Mouse (Mus musculus) kidney, embryonic 14.5 days (tissue): ENCODE results near the gene Col9a1. TPM values are rescaled to one million over a fixed set of nuclear protein-coding genes. Genes with fewer than 3 reads are reported as not detected.

Experiments used
- ATAC-seq: fragments of 200-750 bp; cut with Nextera tagmentation; 2 replicates; pipeline ENCODE4 v1.8.0; 2017; ENCODE audit warnings: moderate number of reproducible peaks, mild to moderate bottlenecking, moderate TSS enrichment, moderate library complexity; ENCODE audit not compliant: low FRiP score, low TSS enrichment
- H3K27ac ChIP-seq: fragments of 300-500 bp; sonication (generic); 2 replicates; pipeline ENCODE4 v1.5.1; 2014; ENCODE audit warnings: low read depth, mild to moderate bottlenecking, low read length, moderate library complexity, mixed read lengths
- H3K27me3 ChIP-seq: fragments of 300-500 bp; sonication (generic); 2 replicates; pipeline ENCODE4 v1.6.1; 2014; ENCODE audit warnings: mild to moderate bottlenecking, low read length; ENCODE audit not compliant: control insufficient read depth, insufficient read depth
- H3K36me3 ChIP-seq: fragments of 300-500 bp; sonication (generic); 2 replicates; pipeline ENCODE4 v1.6.1; 2014; ENCODE audit warnings: low read length, mixed read lengths; ENCODE audit not compliant: control insufficient read depth, insufficient read depth
- H3K4me1 ChIP-seq: fragments of 300-500 bp; sonication (generic); 2 replicates; pipeline ENCODE4 v1.6.1; 2014; ENCODE audit warnings: low read length, mixed read lengths; ENCODE audit not compliant: control insufficient read depth, insufficient read depth
- H3K4me2 ChIP-seq: fragments of 300-500 bp; sonication (generic); replicated peaks from 2 replicates; pipeline ENCODE4 v1.6.1; 2014; ENCODE audit warnings: low read depth, mild to moderate bottlenecking, low read length
- H3K4me3 ChIP-seq: fragments of 300-500 bp; sonication (generic); 2 replicates; pipeline ENCODE4 v1.5.1; 2014; ENCODE audit warnings: mild to moderate bottlenecking, low read length
- H3K9ac ChIP-seq: fragments of 300-500 bp; sonication (generic); 2 replicates; pipeline ENCODE4 v1.6.1; 2014; ENCODE audit warnings: low read depth, mild to moderate bottlenecking, low read length, moderate library complexity
- H3K9me3 ChIP-seq: fragments of 300-500 bp; sonication (generic); 2 replicates; pipeline ENCODE4 v1.6.1; 2016; ENCODE audit warnings: low read length; ENCODE audit not compliant: control insufficient read depth
- WGBS: fragments of 180-500 bp; shearing (Covaris S2); extraction: QIAGEN DNeasy Blood & Tissue Kit; methylation state at CpG from one replicate; pipeline ENCODE4 v1.1.7; 2014; 5-methylcytosine and 5-hydroxymethylcytosine counted together
- polyA plus RNA-seq: library from polyadenylated mRNA; unstranded; fragments of >200 nt; fragmentation: Nextera tagmentation; extraction: Ambion mirVana; gene quantifications from 2 replicates; pipeline ENCODE4 v1.2.1, GENCODE M21; 2014

Col9a1 gene
- polyA plus RNA-seq, 1 experiment from 2014 or later, result 6.4 TPM

GRCm38 (mm10) chr1:24171205-24171866 is 6.1 kb upstream of the Col9a1 start:
- WGBS, result 3% methylated on average over 4 of the region's 4 CpGs
- ATAC-seq, result no peak; the same call in 1 of the 2 replicates
- H3K4me2 ChIP-seq, result no peak overlapping the region
- no peaks in the 10 kb centered on the region for H3K9me3 ChIP-seq
- no peak overlapping the region for H3K9ac ChIP-seq
- no peak overlapping the region for H3K4me3 ChIP-seq
- H3K36me3 ChIP-seq, result no peaks in the 10 kb centered on the region
- no peaks in the 10 kb centered on the region for H3K27me3 ChIP-seq
- no peaks in the 10 kb centered on the region for H3K4me1 ChIP-seq
- no peak overlapping the region for H3K27ac ChIP-seq

- Histone ChIP-seq H3K9me3 (no peaks in the 10 kb centered on the region), H3K4me3 (no peak overlapping the region), H3K4me2 (no peak overlapping the region), H3K4me1 (no peaks in the 10 kb centered on the region), H3K27ac (no peak overlapping the region), H3K36me3 (no peaks in the 10 kb centered on the region), H3K9ac (no peak overlapping the region), H3K27me3 (no peaks in the 10 kb centered on the region)
- 65% methylated on average over 1 of the region's 1 CpGs for WGBS
- no peak for ATAC-seq
Observed at GRCm38 (mm10) chr1:24171898-24172297, 5.5 kb upstream of the Col9a1 start.

DNA sequence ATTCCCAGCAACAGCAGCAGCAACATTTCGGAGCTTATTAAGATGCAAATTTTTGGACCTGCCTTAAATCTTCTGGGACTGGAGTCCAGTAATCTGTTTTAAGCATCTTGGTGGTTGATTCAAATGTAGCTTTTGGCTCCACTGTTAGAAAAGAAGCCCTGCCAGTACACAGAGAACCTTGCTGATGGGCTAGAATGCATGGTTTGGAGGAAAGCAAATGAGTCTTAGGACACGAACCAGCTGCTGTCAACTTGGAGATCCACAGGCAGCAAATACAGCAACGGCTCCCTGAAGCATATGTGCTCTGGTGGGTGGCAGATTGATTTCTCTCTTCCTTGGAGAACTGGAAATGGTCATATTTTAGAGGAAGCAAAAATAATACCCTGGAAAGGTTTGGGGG is 4.8 kb upstream of the Col9a1 start:
- no peak overlapping the region for H3K9ac ChIP-seq
- H3K4me1 ChIP-seq, result no peaks in the 10 kb centered on the region
- no peaks in the 10 kb centered on the region for H3K9me3 ChIP-seq
- no peaks in the 10 kb centered on the region for H3K27me3 ChIP-seq
- H3K27ac ChIP-seq, result no peak overlapping the region
- no peak overlapping the region for H3K4me3 ChIP-seq
- no peaks in the 10 kb centered on the region for H3K36me3 ChIP-seq
- 41% methylated on average over 3 of the region's 3 CpGs for WGBS
- ATAC-seq, result peak; percentile 44; the same call in 1 of the 2 replicates
- no peak overlapping the region for H3K4me2 ChIP-seq

DNA sequence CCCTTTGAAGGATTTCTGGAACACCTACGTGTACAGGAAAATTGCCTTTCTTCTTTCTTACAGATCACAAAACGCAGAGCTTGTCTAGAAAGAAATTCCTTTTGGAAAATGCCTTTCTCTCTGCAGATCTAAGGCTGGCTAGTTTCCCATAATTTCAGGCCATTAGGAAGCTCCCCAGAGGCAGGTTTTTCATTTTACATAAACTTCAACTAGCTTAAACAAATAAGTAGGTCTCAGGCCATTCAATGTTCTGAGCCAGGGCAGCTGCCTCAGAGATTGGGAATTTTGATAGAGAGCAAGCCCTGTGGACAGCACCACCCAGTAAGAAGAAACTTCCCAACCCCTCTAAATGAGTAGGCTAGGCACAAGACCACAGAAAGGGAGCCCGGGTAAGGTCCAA is 1.6 kb upstream of the Col9a1 start:
- H3K9me3 ChIP-seq, result no peaks in the 10 kb centered on the region
- WGBS, result 51% methylated on average over 3 of the region's 3 CpGs
- H3K27me3 ChIP-seq, result no peaks in the 10 kb centered on the region
- no peaks in the 10 kb centered on the region for H3K36me3 ChIP-seq
- ATAC-seq, result peak; percentile 67; the same call in 1 of the 2 replicates
- H3K4me2 ChIP-seq, result no peak overlapping the region
- H3K9ac ChIP-seq, result no peak overlapping the region
- no peak overlapping the region for H3K4me3 ChIP-seq
- no peak overlapping the region for H3K27ac ChIP-seq
- no peaks in the 10 kb centered on the region for H3K4me1 ChIP-seq

DNA sequence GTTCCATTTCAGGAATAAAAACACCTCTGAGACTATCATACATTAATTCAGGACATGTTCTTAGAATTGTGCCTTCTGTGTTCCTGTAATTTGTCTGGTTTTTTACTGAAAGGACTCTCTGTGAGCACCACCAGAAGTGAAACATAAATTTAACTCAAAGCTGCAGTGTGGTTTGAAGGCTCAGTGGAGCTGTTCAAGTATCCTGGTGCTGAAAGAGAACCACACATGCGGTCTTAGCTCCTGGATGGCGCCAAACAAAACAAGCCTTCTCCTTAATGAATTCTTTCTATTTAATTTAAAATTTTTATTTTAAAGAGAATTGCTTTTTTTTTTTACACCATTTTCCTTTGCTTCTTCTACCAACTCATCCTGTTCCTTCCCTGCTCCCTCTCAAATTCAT is 2.4 kb downstream of the Col9a1 start:
- Histone ChIP-seq H3K4me3 (no peak overlapping the region), H3K4me2 (no peak overlapping the region)
- 80% methylated on average over 2 of the region's 2 CpGs for WGBS

DNA sequence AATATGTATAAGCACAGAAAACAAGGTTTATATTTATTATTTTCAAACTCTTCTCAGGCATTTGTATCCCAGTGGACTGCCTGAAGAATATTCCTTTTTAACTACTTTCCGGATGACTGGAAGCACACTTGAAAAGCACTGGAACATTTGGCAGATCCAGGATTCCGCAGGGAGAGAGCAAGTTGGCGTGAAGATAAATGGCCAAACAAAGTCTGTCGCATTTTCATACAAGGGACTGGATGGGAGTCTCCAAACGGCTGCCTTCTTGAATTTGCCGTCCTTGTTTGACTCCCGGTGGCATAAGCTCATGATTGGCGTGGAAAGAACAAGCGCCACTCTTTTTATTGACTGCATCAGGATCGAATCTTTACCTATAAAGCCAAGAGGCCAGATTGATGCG is 7.6 kb downstream of the Col9a1 start:
- Histone ChIP-seq H3K9ac (no peak overlapping the region), H3K4me1 (no peaks in the 10 kb centered on the region), H3K9me3 (no peaks in the 10 kb centered on the region), H3K27me3 (no peaks in the 10 kb centered on the region), H3K4me3 (no peak overlapping the region), H3K4me2 (no peak overlapping the region), H3K27ac (no peak overlapping the region), H3K36me3 (no peaks in the 10 kb centered on the region)
- WGBS, result 82% methylated on average over 11 of the region's 11 CpGs
- no peak for ATAC-seq

More for the DNA sequence above, 2.4 kb downstream of the Col9a1 start:
- Histone ChIP-seq H3K4me1 (no peaks in the 10 kb centered on the region), H3K36me3 (no peaks in the 10 kb centered on the region), H3K9ac (no peak overlapping the region), H3K27ac (no peak overlapping the region), H3K27me3 (no peaks in the 10 kb centered on the region), H3K9me3 (no peaks in the 10 kb centered on the region)
- no peak for ATAC-seq

GRCm38 (mm10) chr1:24186964-24187363 is 9.6 kb downstream of the Col9a1 start:
- Histone ChIP-seq H3K4me2 (no peak overlapping the region), H3K9me3 (no peaks in the 10 kb centered on the region), H3K4me1 (no peaks in the 10 kb centered on the region), H3K9ac (no peak overlapping the region), H3K4me3 (no peak overlapping the region), H3K27ac (no peak overlapping the region), H3K36me3 (no peaks in the 10 kb centered on the region), H3K27me3 (no peaks in the 10 kb centered on the region)
- WGBS, result 78% methylated on average over 11 of the region's 11 CpGs
- no peak for ATAC-seq

- no peak for ATAC-seq
- no peak overlapping the region for H3K27ac ChIP-seq
- 95% methylated on average over 4 of the region's 4 CpGs for WGBS
- no peaks in the 10 kb centered on the region for H3K9me3 ChIP-seq
- no peaks in the 10 kb centered on the region for H3K27me3 ChIP-seq
- H3K36me3 ChIP-seq, result no peaks in the 10 kb centered on the region
- no peak overlapping the region for H3K4me2 ChIP-seq
- no peak overlapping the region for H3K9ac ChIP-seq
- H3K4me1 ChIP-seq, result peaks cover 14% of the 10 kb centered on the region
- no peak overlapping the region for H3K4me3 ChIP-seq
Observed at GRCm38 (mm10) chr1:24191668-24192067, 14.3 kb downstream of the Col9a1 start.

DNA sequence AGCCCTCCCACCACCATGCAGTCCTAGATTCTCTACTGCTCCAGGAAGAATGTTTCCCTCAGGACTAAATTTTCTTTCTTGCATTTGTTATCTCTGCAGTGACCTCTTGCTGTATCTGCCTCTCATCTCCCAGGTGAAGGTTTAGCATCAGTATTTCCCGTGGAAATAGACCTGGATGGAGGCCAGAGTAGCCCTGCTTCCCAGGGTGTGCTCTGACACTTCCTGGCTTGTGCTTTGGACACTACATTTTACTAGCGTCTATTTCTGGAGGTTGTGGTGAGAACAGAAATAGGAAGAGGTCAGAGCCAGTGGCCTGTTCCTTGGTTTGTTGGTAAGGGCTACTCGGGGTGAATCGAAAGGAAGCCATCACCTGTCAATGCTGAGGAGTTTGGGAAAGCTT is 16.7 kb downstream of the Col9a1 start:
- Histone ChIP-seq H3K9ac (no peak overlapping the region), H3K27me3 (no peaks in the 10 kb centered on the region), H3K4me3 (no peak overlapping the region), H3K4me1 (peaks cover 14% of the 10 kb centered on the region), H3K9me3 (no peaks in the 10 kb centered on the region), H3K27ac (no peak overlapping the region), H3K4me2 (no peak overlapping the region), H3K36me3 (no peaks in the 10 kb centered on the region)
- ATAC-seq, result no peak
- 46% methylated on average over 4 of the region's 4 CpGs for WGBS
